Mouse (Mus musculus): ENCODE measurements around the gene Matk. TPM values are rescaled to one million over a fixed set of nuclear protein-coding genes. Genes with fewer than 3 reads are reported as not detected.

Matk gene
- polyA plus RNA-seq, 1 experiment from 2014 or later, result 2.6 TPM

GRCm38 (mm10) chr10:81266211-81267105 is 13.7 kb downstream of the Matk start, which contains the start of the genes Mrpl54 and Apba3:
Gene Mrpl54 (minus strand): TSS chr10:81266934.
Gene Apba3 (plus strand): TSS chr10:81266960.
- Histone ChIP-seq H3K4me1 (ENCODE audit: control insufficient read depth, insufficient read depth, low read length) (no peaks in the 10 kb centered on the region), H3K9ac (replicated peaks; ENCODE audit: low read length) (peak within 1 kb of the TSS; percentile 81), H3K4me2 (ENCODE audit: low read depth, low read length) (peak within 1 kb of the TSS; percentile 48), H3K36me3 (replicated peaks; ENCODE audit: control insufficient read depth, insufficient read depth, low read depth, low read length) (peaks cover 2% of the 10 kb centered on the region), H3K27me3 (ENCODE audit: control insufficient read depth, insufficient read depth, low read length) (no peaks in the 10 kb centered on the region), H3K4me3 (ENCODE audit: low read depth, low read length) (peak within 1 kb of the TSS; percentile 59), H3K27ac (replicated peaks; ENCODE audit: low read depth, low read length) (no peak within 1 kb of the TSS; the same call in 1 of the 2 replicates), H3K9me3 (replicated peaks; ENCODE audit: control insufficient read depth, low read length) (no peaks in the 10 kb centered on the region)
- peak; percentile 87 for ATAC-seq (replicated peaks; ENCODE audit: insufficient number of reproducible peaks, low FRiP score, low TSS enrichment, low read depth)
- DNase-seq (ENCODE audit: low spot score), result peak; percentile 98
- WGBS, result under 1% methylated on average over 48 of the region's 48 CpGs

GRCm38 (mm10) chr10:81268056-81268455 is 15.3 kb downstream of the Matk start:
- peak; percentile 27; the same call in 1 of the 2 replicates for ATAC-seq (replicated peaks; ENCODE audit: insufficient number of reproducible peaks, low FRiP score, low TSS enrichment, low read depth)
- peak overlapping the region; percentile 71 for H3K9ac ChIP-seq (replicated peaks; ENCODE audit: low read length)
- H3K4me3 ChIP-seq (ENCODE audit: low read depth, low read length), result peak overlapping the region; percentile 54
- 5% methylated on average over 23 of the region's 23 CpGs for WGBS
- H3K4me2 ChIP-seq (ENCODE audit: low read depth, low read length), result peak overlapping the region; percentile 53
- peaks cover 4% of the 10 kb centered on the region for H3K36me3 ChIP-seq (replicated peaks; ENCODE audit: control insufficient read depth, insufficient read depth, low read depth, low read length)
- DNase-seq (ENCODE audit: low spot score), result peak; percentile 92
- H3K9me3 ChIP-seq (replicated peaks; ENCODE audit: control insufficient read depth, low read length), result no peaks in the 10 kb centered on the region
- no peaks in the 10 kb centered on the region for H3K27me3 ChIP-seq (ENCODE audit: control insufficient read depth, insufficient read depth, low read length)
- no peaks in the 10 kb centered on the region for H3K4me1 ChIP-seq (ENCODE audit: control insufficient read depth, insufficient read depth, low read length)
- no peak overlapping the region for H3K27ac ChIP-seq (replicated peaks; ENCODE audit: low read depth, low read length)

GRCm38 (mm10) chr10:81268643-81269412 is 16.1 kb downstream of the Matk start:
- DNase-seq (ENCODE audit: low spot score) (no peak), ATAC-seq (replicated peaks; ENCODE audit: insufficient number of reproducible peaks, low FRiP score, low TSS enrichment, low read depth) (no peak)
- Histone ChIP-seq H3K9ac (replicated peaks; ENCODE audit: low read length) (peak overlapping the region; percentile 71), H3K27me3 (ENCODE audit: control insufficient read depth, insufficient read depth, low read length) (no peaks in the 10 kb centered on the region), H3K9me3 (replicated peaks; ENCODE audit: control insufficient read depth, low read length) (no peaks in the 10 kb centered on the region), H3K4me1 (ENCODE audit: control insufficient read depth, insufficient read depth, low read length) (no peaks in the 10 kb centered on the region), H3K36me3 (replicated peaks; ENCODE audit: control insufficient read depth, insufficient read depth, low read depth, low read length) (peaks cover 4% of the 10 kb centered on the region), H3K4me3 (ENCODE audit: low read depth, low read length) (peak overlapping the region; percentile 54), H3K27ac (replicated peaks; ENCODE audit: low read depth, low read length) (no peak overlapping the region), H3K4me2 (ENCODE audit: low read depth, low read length) (peak overlapping the region; percentile 53)
- 80% methylated on average over 16 of the region's 16 CpGs for WGBS

- ATAC-seq (replicated peaks; ENCODE audit: insufficient number of reproducible peaks, low FRiP score, low TSS enrichment, low read depth) (no peak), DNase-seq (ENCODE audit: low spot score) (no peak)
- Histone ChIP-seq H3K27ac (replicated peaks; ENCODE audit: low read depth, low read length) (no peak overlapping the region), H3K4me2 (ENCODE audit: low read depth, low read length) (no peak overlapping the region), H3K27me3 (ENCODE audit: control insufficient read depth, insufficient read depth, low read length) (no peaks in the 10 kb centered on the region), H3K4me3 (ENCODE audit: low read depth, low read length) (no peak overlapping the region), H3K9ac (replicated peaks; ENCODE audit: low read length) (0 out of 2 replicates have a peak overlapping the region, but pooled peaks have one; percentile 9), H3K9me3 (replicated peaks; ENCODE audit: control insufficient read depth, low read length) (no peaks in the 10 kb centered on the region), H3K4me1 (ENCODE audit: control insufficient read depth, insufficient read depth, low read length) (no peaks in the 10 kb centered on the region), H3K36me3 (replicated peaks; ENCODE audit: control insufficient read depth, insufficient read depth, low read depth, low read length) (peaks cover 4% of the 10 kb centered on the region)
- 95% methylated on average over 21 of the region's 21 CpGs for WGBS
Observed at GRCm38 (mm10) chr10:81272356-81272755, 19.6 kb downstream of the Matk start.

GRCm38 (mm10) chr10:81273842-81274241 is 21.1 kb downstream of the Matk start:
- ATAC-seq (replicated peaks; ENCODE audit: insufficient number of reproducible peaks, low FRiP score, low TSS enrichment, low read depth), result no peak
- peaks cover 4% of the 10 kb centered on the region for H3K36me3 ChIP-seq (replicated peaks; ENCODE audit: control insufficient read depth, insufficient read depth, low read depth, low read length)

GRCm38 (mm10) chr10:81277676-81278075 is 24.9 kb downstream of the Matk start:
- Histone ChIP-seq H3K9ac (replicated peaks; ENCODE audit: low read length) (no peak overlapping the region), H3K4me2 (ENCODE audit: low read depth, low read length) (no peak overlapping the region), H3K9me3 (replicated peaks; ENCODE audit: control insufficient read depth, low read length) (no peaks in the 10 kb centered on the region), H3K4me3 (ENCODE audit: low read depth, low read length) (no peak overlapping the region), H3K27ac (replicated peaks; ENCODE audit: low read depth, low read length) (no peak overlapping the region), H3K36me3 (replicated peaks; ENCODE audit: control insufficient read depth, insufficient read depth, low read depth, low read length) (no peaks in the 10 kb centered on the region; the same call in 1 of the 2 replicates), H3K27me3 (ENCODE audit: control insufficient read depth, insufficient read depth, low read length) (no peaks in the 10 kb centered on the region; the same call in 1 of the 2 replicates), H3K4me1 (ENCODE audit: control insufficient read depth, insufficient read depth, low read length) (no peaks in the 10 kb centered on the region; the same call in 1 of the 2 replicates)
- 80% methylated on average over 22 of the region's 22 CpGs for WGBS
- DNase-seq (ENCODE audit: low spot score), result no peak
- ATAC-seq (replicated peaks; ENCODE audit: insufficient number of reproducible peaks, low FRiP score, low TSS enrichment, low read depth), result no peak

More at GRCm38 (mm10) chr10:81273842-81274241, 21.1 kb downstream of the Matk start:
- no peak overlapping the region for H3K9ac ChIP-seq (replicated peaks; ENCODE audit: low read length)
- H3K4me1 ChIP-seq (ENCODE audit: control insufficient read depth, insufficient read depth, low read length), result no peaks in the 10 kb centered on the region
- H3K27me3 ChIP-seq (ENCODE audit: control insufficient read depth, insufficient read depth, low read length), result no peaks in the 10 kb centered on the region
- WGBS, result 93% methylated on average over 19 of the region's 19 CpGs
- no peaks in the 10 kb centered on the region for H3K9me3 ChIP-seq (replicated peaks; ENCODE audit: control insufficient read depth, low read length)
- no peak overlapping the region for H3K4me2 ChIP-seq (ENCODE audit: low read depth, low read length)
- DNase-seq (ENCODE audit: low spot score), result no peak
- H3K27ac ChIP-seq (replicated peaks; ENCODE audit: low read depth, low read length), result no peak overlapping the region
- no peak overlapping the region for H3K4me3 ChIP-seq (ENCODE audit: low read depth, low read length)

- H3K27ac ChIP-seq (replicated peaks; ENCODE audit: low read depth, low read length), result no peak overlapping the region
- WGBS, result 40% methylated on average over 10 of the region's 10 CpGs
- no peaks in the 10 kb centered on the region; the same call in 1 of the 2 replicates for H3K4me1 ChIP-seq (ENCODE audit: control insufficient read depth, insufficient read depth, low read length)
- no peaks in the 10 kb centered on the region for H3K36me3 ChIP-seq (replicated peaks; ENCODE audit: control insufficient read depth, insufficient read depth, low read depth, low read length)
- no peak overlapping the region for H3K9ac ChIP-seq (replicated peaks; ENCODE audit: low read length)
- no peak for ATAC-seq (replicated peaks; ENCODE audit: insufficient number of reproducible peaks, low FRiP score, low TSS enrichment, low read depth)
- H3K9me3 ChIP-seq (replicated peaks; ENCODE audit: control insufficient read depth, low read length), result no peaks in the 10 kb centered on the region
- DNase-seq (ENCODE audit: low spot score), result no peak
- peaks cover 15% of the 10 kb centered on the region for H3K27me3 ChIP-seq (ENCODE audit: control insufficient read depth, insufficient read depth, low read length)
- no peak overlapping the region for H3K4me3 ChIP-seq (ENCODE audit: low read depth, low read length)
- H3K4me2 ChIP-seq (ENCODE audit: low read depth, low read length), result no peak overlapping the region
Observed at GRCm38 (mm10) chr10:81279496-81279895, 26.8 kb downstream of the Matk start.

All from embryonic facial prominence, embryonic 11.5 days (tissue).